Mouse (Mus musculus): ENCODE measurements around the gene Olfr1359. TPM values are rescaled to one million over a fixed set of nuclear protein-coding genes. Genes with fewer than 3 reads are reported as not detected.

The Olfr1359 gene
- polyA plus RNA-seq, 1 experiment, result not detected

DNA sequence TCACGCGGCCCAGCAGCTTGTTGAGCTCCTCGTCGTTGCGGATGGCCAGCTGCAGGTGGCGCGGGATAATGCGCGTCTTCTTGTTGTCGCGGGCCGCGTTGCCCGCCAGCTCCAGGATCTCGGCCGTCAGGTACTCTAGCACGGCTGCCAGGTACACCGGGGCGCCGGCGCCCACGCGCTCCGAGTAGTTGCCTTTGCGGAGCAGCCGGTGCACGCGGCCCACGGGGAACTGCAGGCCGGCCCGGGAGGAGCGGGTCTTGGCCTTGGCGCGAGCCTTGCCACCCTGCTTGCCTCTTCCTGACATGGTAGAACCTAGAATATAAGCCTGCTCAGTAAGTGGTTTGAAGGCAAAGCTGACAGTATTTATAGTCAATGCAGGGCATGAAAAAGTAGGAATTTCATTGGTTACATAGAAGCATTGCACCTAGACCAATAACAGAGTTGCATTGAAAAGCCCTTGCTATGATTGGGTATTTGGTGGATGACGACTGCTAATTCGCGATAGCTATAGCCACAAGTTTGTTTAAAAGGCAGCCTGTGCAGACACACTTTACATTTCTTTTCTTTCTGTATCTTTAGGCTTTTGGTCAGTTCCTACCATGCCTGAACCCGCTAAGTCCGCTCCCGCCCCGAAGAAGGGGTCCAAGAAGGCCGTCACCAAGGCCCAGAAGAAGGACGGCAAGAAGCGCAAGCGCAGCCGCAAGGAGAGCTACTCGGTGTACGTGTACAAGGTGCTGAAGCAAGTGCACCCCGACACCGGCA is 55.8 kb downstream of the Olfr1359 start, which contains the start of the genes Hist1h2ak and Hist1h2bn:
Gene Hist1h2ak (minus strand): TSS at position 304 of the 762 bp plus-strand sequence.
Gene Hist1h2bn (plus strand): TSS at position 600 of the 762 bp plus-strand sequence.
- TF ChIP-seq POLR2A (IDR thresholded peaks at IDR 0.05; ENCODE audit: borderline replicate concordance, extremely low read depth, insufficient read depth, insufficient read length, poor library complexity, severe bottlenecking), result 0 out of 2 replicates have a peak, but pooled peaks have one; percentile 39
- peak; percentile 99 for DNase-seq (ENCODE audit: low read depth)

DNA sequence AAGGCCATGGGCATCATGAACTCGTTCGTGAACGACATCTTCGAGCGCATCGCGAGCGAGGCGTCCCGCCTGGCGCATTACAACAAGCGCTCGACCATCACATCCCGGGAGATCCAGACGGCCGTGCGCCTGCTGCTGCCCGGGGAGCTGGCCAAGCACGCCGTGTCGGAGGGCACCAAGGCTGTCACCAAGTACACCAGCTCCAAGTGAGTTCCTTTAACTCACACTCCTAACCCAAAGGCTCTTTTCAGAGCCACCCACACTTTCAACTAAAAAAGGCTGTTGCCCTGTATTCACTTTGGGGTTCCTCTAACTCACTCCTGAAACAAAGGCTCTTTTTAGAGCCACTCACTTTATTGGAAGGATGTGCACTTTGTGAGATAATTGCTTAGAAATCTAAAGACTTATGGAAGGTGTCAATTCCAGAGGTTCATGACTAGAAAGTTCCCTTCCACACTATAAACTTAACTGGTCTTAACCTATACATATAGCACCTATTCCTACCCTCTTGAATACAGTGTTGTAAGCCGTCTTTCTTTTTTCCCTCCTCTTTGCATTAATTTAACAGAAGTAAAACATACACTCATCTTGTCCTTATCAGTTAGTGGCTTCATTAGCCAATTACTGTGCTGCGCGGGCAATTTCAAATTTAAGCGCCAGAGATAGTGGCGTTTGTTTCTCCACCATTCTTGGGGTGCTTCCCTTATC is 56.5 kb downstream of the Olfr1359 start:
- DNase-seq (ENCODE audit: low read depth), result peak; percentile 81

DNA sequence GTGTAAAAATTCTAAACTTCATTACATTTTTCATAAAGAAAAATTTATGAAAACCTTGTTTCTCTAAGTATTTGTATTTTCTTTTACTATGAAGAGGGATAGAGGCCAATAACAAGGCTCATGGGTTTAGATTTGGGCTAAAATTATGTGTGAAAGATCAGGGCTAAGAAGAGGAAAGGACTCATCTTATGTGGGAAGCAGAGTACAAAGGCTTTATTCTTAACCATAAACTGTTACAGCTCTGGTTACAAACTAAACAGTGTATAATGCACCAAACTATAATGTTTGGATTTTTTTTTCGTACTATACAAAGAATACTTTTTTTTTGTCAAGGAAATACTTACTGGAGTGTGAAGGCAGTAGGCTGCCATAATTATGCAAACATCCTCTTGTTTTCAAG is 57.8 kb downstream of the Olfr1359 start:
- no peak for TF ChIP-seq POLR2A (IDR thresholded peaks at IDR 0.05; ENCODE audit: borderline replicate concordance, extremely low read depth, insufficient read depth, insufficient read length, poor library complexity, severe bottlenecking)
- DNase-seq (ENCODE audit: low read depth), result no peak

Other genes with a start within 250 kb of the Olfr1359 start
- 35.6 and 36.7 TPM in 2 replicates for gene Zscan26, start 244.4 kb upstream of the Olfr1359 start, polyA plus RNA-seq (2012; rRNA removed)
- 1.2 TPM in 2 replicates for gene Nkapl, start 229.6 kb upstream of the Olfr1359 start, polyA plus RNA-seq (2012; rRNA removed)
- 4.7 and 5.7 TPM in 2 replicates for gene Zkscan4, start 219.2 kb upstream of the Olfr1359 start, polyA plus RNA-seq (2012; rRNA removed)
- gene Gm10065, start 218.7 kb upstream of the Olfr1359 start, polyA plus RNA-seq (2012; rRNA removed), result not detected in 2 replicates
- gene AK157302, start 202.9 kb upstream of the Olfr1359 start, polyA plus RNA-seq (2012; rRNA removed), result 0.24 and 0.55 TPM in 2 replicates
- 7.3 and 7.5 TPM in 2 replicates for gene Gm11273, start 196.7 kb upstream of the Olfr1359 start, polyA plus RNA-seq (2012; rRNA removed)
- 11.4 and 12.0 TPM in 2 replicates for gene Zkscan8, start 167.0 kb upstream of the Olfr1359 start, polyA plus RNA-seq (2012; rRNA removed)
- not detected in 2 replicates for gene Olfr1366, start 155.3 kb upstream of the Olfr1359 start, polyA plus RNA-seq (2012; rRNA removed)
- not detected in 2 replicates for gene Olfr1535, start 138.2 kb upstream of the Olfr1359 start, polyA plus RNA-seq (2012; rRNA removed)
- not detected in 2 replicates for gene Olfr1364, start 116.4 kb upstream of the Olfr1359 start, polyA plus RNA-seq (2012; rRNA removed)
- not detected in 2 replicates for gene Olfr1362, start 84.1 kb upstream of the Olfr1359 start, polyA plus RNA-seq (2012; rRNA removed)
- gene Olfr11, start 55.6 kb upstream of the Olfr1359 start, polyA plus RNA-seq (2012; rRNA removed), result not detected in 2 replicates
- gene Olfr1361, start 34.7 kb upstream of the Olfr1359 start, polyA plus RNA-seq (2012; rRNA removed), result not detected in 2 replicates
- gene Olfr1360, start 20.7 kb upstream of the Olfr1359 start, polyA plus RNA-seq (2012; rRNA removed), result not detected in 2 replicates
- gene Hist1h2bl, start 18.0 kb downstream of the Olfr1359 start, polyA plus RNA-seq (2012; rRNA removed), result 11.3 and 14.5 TPM in 2 replicates
- gene Hist1h2ai, start 18.3 kb downstream of the Olfr1359 start, polyA plus RNA-seq (2012; rRNA removed), result 14.3 and 24.3 TPM in 2 replicates
- gene Hist1h3h, start 19.5 kb downstream of the Olfr1359 start, polyA plus RNA-seq (2012; rRNA removed), result 39.0 and 49.4 TPM in 2 replicates
- gene Hist1h2bm, start 23.9 kb downstream of the Olfr1359 start, polyA plus RNA-seq (2012; rRNA removed), result 17.0 and 18.2 TPM in 2 replicates
- gene Hist1h4j, start 37.0 kb downstream of the Olfr1359 start, polyA plus RNA-seq (2012; rRNA removed), result 17.8 and 19.9 TPM in 2 replicates
- 20.2 and 29.6 TPM in 2 replicates for gene Hist1h4k, start 52.4 kb downstream of the Olfr1359 start, polyA plus RNA-seq (2012; rRNA removed)
- gene Hist1h2ak, start 55.7 kb downstream of the Olfr1359 start, polyA plus RNA-seq (2012; rRNA removed), result 21.4 and 26.4 TPM in 2 replicates
- 13.5 and 30.8 TPM in 2 replicates for gene Hist1h2bn, start 56.0 kb downstream of the Olfr1359 start, polyA plus RNA-seq (2012; rRNA removed)
- gene Hist1h1b, start 82.5 kb downstream of the Olfr1359 start, polyA plus RNA-seq (2012; rRNA removed), result 4.3 and 4.5 TPM in 2 replicates
- gene Hist1h3i, start 85.3 kb downstream of the Olfr1359 start, polyA plus RNA-seq (2012; rRNA removed), result 35.6 and 40.1 TPM in 2 replicates
- 8.8 and 12.7 TPM in 2 replicates for gene Hist1h2an, start 89.1 kb downstream of the Olfr1359 start, polyA plus RNA-seq (2012; rRNA removed)
- gene Hist1h2bp, start 89.3 kb downstream of the Olfr1359 start, polyA plus RNA-seq (2012; rRNA removed), result 2.5 TPM in 2 replicates
- gene Hist1h2bq, start 112.1 kb downstream of the Olfr1359 start, polyA plus RNA-seq (2012; rRNA removed), result 12.6 and 16.3 TPM in 2 replicates
- not detected in 2 replicates for gene Hist1h2ao, start 112.4 kb downstream of the Olfr1359 start, polyA plus RNA-seq (2012; rRNA removed)
- gene Hist1h4m, start 113.6 kb downstream of the Olfr1359 start, polyA plus RNA-seq (2012; rRNA removed), result not detected in 2 replicates
- 25.9 and 58.6 TPM in 2 replicates for gene Hist1h4n, start 134.1 kb downstream of the Olfr1359 start, polyA plus RNA-seq (2012; rRNA removed)
- 71.3 and 78.4 TPM in 2 replicates for gene Hist1h2ap, start 135.4 kb downstream of the Olfr1359 start, polyA plus RNA-seq (2012; rRNA removed)
- 5.6 and 6.6 TPM in 2 replicates for gene Hist1h2br, start 135.6 kb downstream of the Olfr1359 start, polyA plus RNA-seq (2012; rRNA removed)
- gene Zfp184, start 247.0 kb downstream of the Olfr1359 start, polyA plus RNA-seq (2012; rRNA removed), result 14.5 and 14.9 TPM in 2 replicates

Measured in brain, embryonic 14.5 days (tissue).